Mouse (Mus musculus): Measurements from ENCODE around the gene Scube3.

DNA sequence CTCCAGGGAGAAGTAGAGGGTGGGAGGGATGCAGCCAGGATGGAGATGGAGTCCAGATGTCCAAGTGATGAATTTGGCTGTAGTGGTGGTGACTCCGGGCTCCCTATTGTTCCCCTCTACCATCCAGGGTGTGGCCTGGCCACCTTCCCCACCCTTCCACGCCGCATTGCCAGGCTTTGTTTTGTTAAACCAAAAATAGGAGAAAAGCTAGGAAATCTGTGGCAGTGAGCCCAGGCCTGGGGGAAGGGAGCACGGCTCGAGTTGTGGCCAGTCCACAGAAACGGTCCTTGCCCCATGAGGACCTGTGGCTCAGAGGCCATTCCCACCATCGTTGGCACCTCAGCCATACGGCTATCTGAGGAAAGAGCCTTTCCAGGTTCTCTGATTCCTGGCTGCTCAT, 13.0 kb downstream of the Scube3 start:
- no peak for TF ChIP-seq POLR2A (IDR thresholded peaks at IDR 0.05; ENCODE audit: insufficient read depth, low read depth, low read length)
- no peak for TF ChIP-seq CTCF (IDR thresholded peaks at IDR 0.05)

All from heart, adult 2 months (tissue).